ENCODE assay signal across 8 mouse cellular contexts in the genomic region with DNA sequence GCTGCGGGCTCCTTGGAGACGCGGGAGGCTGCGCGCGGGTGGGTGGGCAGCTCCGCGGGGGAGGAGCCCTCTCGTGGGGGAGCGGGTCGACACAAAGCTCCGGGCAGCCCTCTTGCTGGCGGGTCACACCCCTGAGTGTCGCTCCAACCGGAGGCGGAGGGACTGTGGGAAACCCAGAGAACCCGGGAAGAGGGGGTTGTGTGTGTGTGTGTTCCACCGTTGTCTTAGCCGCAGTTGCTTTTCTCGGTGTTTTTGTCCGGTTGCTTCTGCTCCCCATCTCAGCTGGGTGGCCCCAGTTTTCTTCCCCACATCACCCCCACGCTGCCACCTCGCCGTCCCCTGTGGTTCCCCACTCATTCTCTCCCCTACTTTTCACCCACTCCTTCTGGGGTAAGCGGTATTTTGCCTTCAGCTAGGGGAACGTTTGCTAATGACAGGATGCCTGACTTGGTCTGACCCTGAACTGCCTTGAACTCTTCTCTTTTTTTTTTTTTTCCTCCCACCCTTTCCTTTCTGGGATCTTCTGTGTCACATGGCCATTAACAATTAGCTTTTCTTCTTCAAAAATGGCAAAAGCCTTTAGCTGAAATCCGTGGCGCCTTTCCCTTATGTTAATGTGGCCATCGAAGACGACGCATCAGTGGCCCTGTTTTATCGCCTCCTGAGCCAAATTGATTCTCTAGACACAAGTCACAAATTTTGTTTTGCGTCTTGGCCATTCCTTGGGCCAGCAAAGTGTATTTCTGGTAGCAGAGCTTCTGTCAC. TPM values are rescaled to one million over a fixed set of nuclear protein-coding genes. Genes with fewer than 3 reads are reported as not detected.
DNase-seq lines count a peak whose midpoint lies in the region; ATAC-seq and TF ChIP-seq lines count a peak whose summit lies in the region.

No protein-coding gene starts in this region.

- no peak for TF ChIP-seq POLR2A in liver, adult 2 months (IDR thresholded peaks at IDR 0.05; ENCODE audit: extremely low read depth, insufficient read depth, low read length)

- peak overlapping the region; percentile 64 for H3K4me2 ChIP-seq in midbrain, postnatal 0 days (ENCODE audit: low read depth, low read length, poor library complexity, severe bottlenecking)

- no peaks in the 10 kb centered on the region for H3K36me3 ChIP-seq in liver, adult 2 months (ENCODE audit: control insufficient read depth, insufficient read depth, low read length)
- H3K36me3 ChIP-seq in midbrain, postnatal 0 days (ENCODE audit: insufficient read depth, low read length) = no peaks in the 10 kb centered on the region

- ATAC-seq in midbrain, postnatal 0 days (ENCODE audit: low FRiP score) = peak; percentile 50

- H3K27me3 ChIP-seq in liver, adult 2 months (ENCODE audit: control insufficient read depth, insufficient read depth, low read length) = no peaks in the 10 kb centered on the region
- H3K27me3 ChIP-seq in midbrain, postnatal 0 days (ENCODE audit: insufficient read depth, low read length) = no peaks in the 10 kb centered on the region

- TF ChIP-seq CTCF in liver, adult 2 months (IDR thresholded peaks at IDR 0.05; ENCODE audit: low read depth, low read length) = no peak
- TF ChIP-seq CTCF in midbrain, postnatal 0 days (IDR thresholded peaks at IDR 0.05) = no peak

- H3K27ac ChIP-seq in liver, adult 2 months (replicated peaks; ENCODE audit: insufficient read depth, low read depth, low read length) = peak overlapping the region; percentile 99
- H3K27ac ChIP-seq in midbrain, postnatal 0 days (ENCODE audit: low read depth, low read length) = peak overlapping the region; percentile 96

- H3K4me1 ChIP-seq in liver, adult 2 months (ENCODE audit: control insufficient read depth, insufficient read depth, low read length) = peaks cover 24% of the 10 kb centered on the region
- H3K4me1 ChIP-seq in midbrain, postnatal 0 days (ENCODE audit: insufficient read depth, low read length) = peaks cover 18% of the 10 kb centered on the region

- peak overlapping the region; percentile 99 for H3K4me3 ChIP-seq in liver, adult 2 months (ENCODE audit: insufficient read depth, low read depth, low read length)
- peak overlapping the region; percentile 98 for H3K4me3 ChIP-seq in midbrain, postnatal 0 days (ENCODE audit: low read depth, low read length)

- H3K9me3 ChIP-seq in midbrain, postnatal 0 days (ENCODE audit: low read length) = no peaks in the 10 kb centered on the region

- 1% methylated on average over 33 of the region's 33 CpGs for WGBS in liver, adult 2 months
- WGBS in midbrain, postnatal 0 days = under 1% methylated on average over 32 of the region's 33 CpGs

- H3K9ac ChIP-seq in liver, adult 2 months (ENCODE audit: low read depth, low read length) = peak overlapping the region; percentile 100
- H3K9ac ChIP-seq in midbrain, postnatal 0 days (replicated peaks; ENCODE audit: low read length, poor library complexity, severe bottlenecking) = peak overlapping the region; percentile 93

- peak; percentile 26 to 35 for DNase-seq in B cell, adult 2 months
- DNase-seq in Muller cell, postnatal 12 days (ENCODE audit: inconsistent ontology term) = peak; percentile 85
- peak; percentile 68 for DNase-seq in embryo, embryonic 10 days (ENCODE audit: low spot score)
- peak; percentile 49 to 60 for DNase-seq in gastrocnemius, postnatal 4 days (ENCODE audit: low spot score in 2 of 2)
- DNase-seq in kidney, adult 11 months = peak; percentile 39
- DNase-seq in liver, adult 2 months (ENCODE audit: extremely low read depth, low read depth, low spot score) = peak; percentile 68
- DNase-seq in midbrain, postnatal 0 days (ENCODE audit: low spot score) = peak; percentile 67
- DNase-seq in urinary bladder, postnatal 36 days (ENCODE audit: low spot score in 2 of 2) = peak; percentile 48 to 54

- peaks cover 27% of the 10 kb centered on the region; the same call in 1 of the 2 replicates for H3K79me2 ChIP-seq in liver, adult 2 months (ENCODE audit: control insufficient read depth, insufficient read depth, low read length)

RNA-seq across cellular contexts. Expression of gene Cdk17, which starts 1.0 kb away (rescaled TPM):
- total RNA-seq in gastrocnemius, postnatal 4 days (2021) = 10 to 100 TPM; 29.5 to 30.3 TPM
- 17.1 and 17.7 TPM in 2 replicates for total RNA-seq in liver, adult 2 months (2014; rRNA removed)
- polyA plus RNA-seq in liver, adult 2 months (2012; rRNA removed) = 11.3 and 12.5 TPM in 2 replicates
- 91.1 and 105 TPM in 2 replicates for total RNA-seq in midbrain, postnatal 0 days (2014; rRNA removed)
- polyA plus RNA-seq in midbrain, postnatal 0 days (2015; fragmentation: Nextera tagmentation; extraction: Ambion mirVana) = 33.4 and 34.3 TPM in 2 replicates

Comparison
In these comparisons a context has a peak if more than half of its experiments do, and no peak if none do; other contexts are left out.
1. Peak in every context shown above with its lines: DNase-seq, ATAC-seq, H3K4me3 ChIP-seq and H3K27ac ChIP-seq.
2. DNase-seq: peak in every context shown above with its lines; median percentile 85 in Muller cell, postnatal 12 days; 68 in embryo, embryonic 10 days; 68 in liver, adult 2 months; 67 in midbrain, postnatal 0 days; 54 in gastrocnemius, postnatal 4 days; 51 in urinary bladder, postnatal 36 days; 39 in kidney, adult 11 months; 30 in B cell, adult 2 months.